Mouse (Mus musculus): ENCODE measurements around the gene Glycam1. TPM values are rescaled to one million over a fixed set of nuclear protein-coding genes. Genes with fewer than 3 reads are reported as not detected.

The Glycam1 gene
- total and polyA plus RNA-seq, 2 experiments from 2014 or later = not detected

- H3K9ac ChIP-seq = no peak overlapping the region
- ATAC-seq = no peak
- no peak for DNase-seq
- H3K36me3 ChIP-seq (ENCODE audit: insufficient read depth) = no peaks in the 10 kb centered on the region
- no peak for TF ChIP-seq CTCF (IDR thresholded peaks at IDR 0.05; ENCODE audit: low read depth)
- no peak overlapping the region for H3K4me3 ChIP-seq (ENCODE audit: low read depth, low read length)
- no peaks in the 10 kb centered on the region for H3K27me3 ChIP-seq (ENCODE audit: insufficient read depth, low read length)
- no peaks in the 10 kb centered on the region for H3K4me1 ChIP-seq (ENCODE audit: insufficient read depth)
- no peak overlapping the region for H3K4me2 ChIP-seq (ENCODE audit: low read depth)
- WGBS = 92% methylated on average over 1 of the region's 1 CpGs
- no peak overlapping the region for H3K27ac ChIP-seq (ENCODE audit: low read depth, low read length)
- no peaks in the 10 kb centered on the region for H3K9me3 ChIP-seq (ENCODE audit: low read length)
Measured at GRCm38 (mm10) chr15:103549475-103549874, 15.4 kb downstream of the Glycam1 start.

- H3K9me3 ChIP-seq (ENCODE audit: low read length) = no peaks in the 10 kb centered on the region
- WGBS = 87% methylated on average over 3 of the region's 3 CpGs
- no peak for DNase-seq
- 0 out of 2 replicates have a peak, but pooled peaks have one; percentile 4 for TF ChIP-seq CTCF (IDR thresholded peaks at IDR 0.05; ENCODE audit: low read depth)
- H3K27ac ChIP-seq (ENCODE audit: low read depth, low read length) = no peak overlapping the region
- no peaks in the 10 kb centered on the region for H3K36me3 ChIP-seq (ENCODE audit: insufficient read depth)
- no peak for ATAC-seq
- H3K4me3 ChIP-seq (ENCODE audit: low read depth, low read length) = no peak overlapping the region
- H3K9ac ChIP-seq = no peak overlapping the region
- H3K4me1 ChIP-seq (ENCODE audit: insufficient read depth) = no peaks in the 10 kb centered on the region
- H3K4me2 ChIP-seq (ENCODE audit: low read depth) = no peak overlapping the region
- no peaks in the 10 kb centered on the region for H3K27me3 ChIP-seq (ENCODE audit: insufficient read depth, low read length)
Measured at GRCm38 (mm10) chr15:103547983-103548382, 16.9 kb downstream of the Glycam1 start.

GRCm38 (mm10) chr15:103542526-103542925 is 22.4 kb downstream of the Glycam1 start:
- Histone ChIP-seq H3K9ac (no peak overlapping the region), H3K36me3 (ENCODE audit: insufficient read depth) (no peaks in the 10 kb centered on the region), H3K27ac (ENCODE audit: low read depth, low read length) (no peak overlapping the region), H3K4me2 (ENCODE audit: low read depth) (no peak overlapping the region), H3K9me3 (ENCODE audit: low read length) (no peaks in the 10 kb centered on the region), H3K4me1 (ENCODE audit: insufficient read depth) (no peaks in the 10 kb centered on the region), H3K4me3 (ENCODE audit: low read depth, low read length) (no peak overlapping the region), H3K27me3 (ENCODE audit: insufficient read depth, low read length) (no peaks in the 10 kb centered on the region)
- no peak for DNase-seq
- ATAC-seq = no peak
- TF ChIP-seq CTCF (IDR thresholded peaks at IDR 0.05; ENCODE audit: low read depth) = no peak

GRCm38 (mm10) chr15:103540646-103541045 is 24.2 kb downstream of the Glycam1 start:
- Histone ChIP-seq H3K9me3 (ENCODE audit: low read length) (no peaks in the 10 kb centered on the region), H3K27me3 (ENCODE audit: insufficient read depth, low read length) (no peaks in the 10 kb centered on the region), H3K9ac (no peak overlapping the region), H3K4me2 (ENCODE audit: low read depth) (no peak overlapping the region), H3K4me1 (ENCODE audit: insufficient read depth) (no peaks in the 10 kb centered on the region), H3K27ac (ENCODE audit: low read depth, low read length) (no peak overlapping the region), H3K36me3 (ENCODE audit: insufficient read depth) (no peaks in the 10 kb centered on the region), H3K4me3 (ENCODE audit: low read depth, low read length) (no peak overlapping the region)
- TF ChIP-seq CTCF (IDR thresholded peaks at IDR 0.05; ENCODE audit: low read depth) = no peak
- DNase-seq (no peak), ATAC-seq (no peak)
- 95% methylated on average over 1 of the region's 1 CpGs for WGBS

GRCm38 (mm10) chr15:103539259-103539658 is 25.6 kb downstream of the Glycam1 start:
- H3K4me2 ChIP-seq (ENCODE audit: low read depth) = no peak overlapping the region
- 61% methylated on average over 2 of the region's 2 CpGs for WGBS
- H3K27ac ChIP-seq (ENCODE audit: low read depth, low read length) = no peak overlapping the region
- no peak for TF ChIP-seq CTCF (IDR thresholded peaks at IDR 0.05; ENCODE audit: low read depth)
- H3K4me3 ChIP-seq (ENCODE audit: low read depth, low read length) = no peak overlapping the region
- ATAC-seq (no peak), DNase-seq (no peak)
- peaks cover 5% of the 10 kb centered on the region; the same call in 1 of the 2 replicates for H3K36me3 ChIP-seq (ENCODE audit: insufficient read depth)
- no peaks in the 10 kb centered on the region for H3K4me1 ChIP-seq (ENCODE audit: insufficient read depth)
- H3K9ac ChIP-seq = no peak overlapping the region
- no peaks in the 10 kb centered on the region for H3K9me3 ChIP-seq (ENCODE audit: low read length)
- no peaks in the 10 kb centered on the region for H3K27me3 ChIP-seq (ENCODE audit: insufficient read depth, low read length)

GRCm38 (mm10) chr15:103537822-103538213 is 27.1 kb downstream of the Glycam1 start, which contains the start of gene Ppp1r1a:
Ppp1r1a (minus strand) TSS chr15:103538003.
- ATAC-seq (peak; percentile 91), DNase-seq (peak; percentile 82)
- Histone ChIP-seq H3K9ac (peak within 1 kb of the TSS; percentile 86), H3K4me2 (ENCODE audit: low read depth) (peak within 1 kb of the TSS; percentile 67), H3K27me3 (ENCODE audit: insufficient read depth, low read length) (no peaks in the 10 kb centered on the region), H3K4me3 (ENCODE audit: low read depth, low read length) (peak within 1 kb of the TSS; percentile 80), H3K4me1 (ENCODE audit: insufficient read depth) (no peaks in the 10 kb centered on the region), H3K27ac (ENCODE audit: low read depth, low read length) (peak within 1 kb of the TSS; percentile 75), H3K36me3 (ENCODE audit: insufficient read depth) (peaks cover 5% of the 10 kb centered on the region; the same call in 1 of the 2 replicates), H3K9me3 (ENCODE audit: low read length) (no peaks in the 10 kb centered on the region)
- TF ChIP-seq CTCF (IDR thresholded peaks at IDR 0.05; ENCODE audit: low read depth) = no peak
- under 1% methylated on average over 36 of the region's 36 CpGs for WGBS

- peak overlapping the region; percentile 67 for H3K4me2 ChIP-seq (ENCODE audit: low read depth)
- H3K27me3 ChIP-seq (ENCODE audit: insufficient read depth, low read length) = no peaks in the 10 kb centered on the region
- WGBS = 1% methylated on average over 37 of the region's 37 CpGs
- H3K36me3 ChIP-seq (ENCODE audit: insufficient read depth) = peaks cover 5% of the 10 kb centered on the region; the same call in 1 of the 2 replicates
- peak; percentile 65 for DNase-seq
- no peak for TF ChIP-seq CTCF (IDR thresholded peaks at IDR 0.05; ENCODE audit: low read depth)
- peak overlapping the region; percentile 86 for H3K9ac ChIP-seq
- H3K4me3 ChIP-seq (ENCODE audit: low read depth, low read length) = peak overlapping the region; percentile 80
- no peaks in the 10 kb centered on the region for H3K4me1 ChIP-seq (ENCODE audit: insufficient read depth)
- peak; percentile 80 for ATAC-seq
- H3K9me3 ChIP-seq (ENCODE audit: low read length) = no peaks in the 10 kb centered on the region
- peak overlapping the region; percentile 75 for H3K27ac ChIP-seq (ENCODE audit: low read depth, low read length)
Measured at GRCm38 (mm10) chr15:103537011-103537821, 27.7 kb downstream of the Glycam1 start.
